Mouse (Mus musculus) hindbrain, embryonic 16.5 days (tissue): ENCODE measurements around the gene Ankrd22. TPM values are rescaled to one million over a fixed set of nuclear protein-coding genes. Genes with fewer than 3 reads are reported as not detected.

Source experiments
- ATAC-seq: fragments of 200-750 bp; cut with Nextera tagmentation; 2 replicates; pipeline ENCODE4 v1.8.0; 2017; ENCODE audit warnings: moderate TSS enrichment, moderate library complexity
- H3K27ac ChIP-seq: fragments of 300-500 bp; sonication (generic); 2 replicates; pipeline ENCODE4 v1.5.1; 2014; ENCODE audit warnings: low read depth, mild to moderate bottlenecking, control low read depth, low read length, moderate library complexity
- H3K27me3 ChIP-seq: fragments of 300-500 bp; sonication (generic); replicated peaks from 2 replicates; pipeline ENCODE4 v1.6.1; 2014; ENCODE audit warnings: low read length; ENCODE audit not compliant: control insufficient read depth, insufficient read depth
- H3K36me3 ChIP-seq: fragments of 300-500 bp; sonication (generic); 2 replicates; pipeline ENCODE4 v1.6.1; 2014; ENCODE audit warnings: mild to moderate bottlenecking, low read length, moderate library complexity, mixed read lengths; ENCODE audit not compliant: control insufficient read depth, insufficient read depth
- H3K4me1 ChIP-seq: fragments of 300-500 bp; sonication (generic); 2 replicates; pipeline ENCODE4 v1.6.1; 2014; ENCODE audit warnings: low read depth, low read length; ENCODE audit not compliant: control insufficient read depth, insufficient read depth
- H3K4me2 ChIP-seq: fragments of 300-500 bp; sonication (generic); 2 replicates; pipeline ENCODE4 v1.6.1; 2014; ENCODE audit warnings: mild to moderate bottlenecking, low read length, control low read depth, moderate library complexity
- H3K4me3 ChIP-seq: fragments of 300-500 bp; sonication (generic); 2 replicates; pipeline ENCODE4 v1.5.1; 2014; ENCODE audit warnings: mild to moderate bottlenecking, low read length, control low read depth, moderate library complexity
- H3K9ac ChIP-seq: fragments of 300-500 bp; sonication (generic); 2 replicates; pipeline ENCODE4 v1.6.1; 2014; ENCODE audit warnings: low read depth, mild to moderate bottlenecking, control low read depth, low read length, moderate library complexity
- H3K9me3 ChIP-seq: fragments of 300-500 bp; sonication (generic); 2 replicates; pipeline ENCODE4 v1.6.1; 2014; ENCODE audit warnings: mild to moderate bottlenecking, low read length, moderate library complexity; ENCODE audit not compliant: control insufficient read depth
- WGBS: fragments of 180-500 bp; shearing (Covaris S2); extraction: QIAGEN DNeasy Blood & Tissue Kit; methylation state at CpG from one replicate; pipeline ENCODE4 v1.1.7; 2014; 5-methylcytosine and 5-hydroxymethylcytosine counted together
- polyA plus RNA-seq: library from polyadenylated mRNA; unstranded; fragments of >200 nt; fragmentation: Nextera tagmentation; extraction: Ambion mirVana; gene quantifications from 2 replicates; pipeline ENCODE4 v1.2.1, GENCODE M21; 2015

Ankrd22 gene
- polyA plus RNA-seq, 1 experiment from 2014 or later: not detected

GRCm38 (mm10) chr19:34166386-34166785, 533 bp upstream of the Ankrd22 start:
- Histone ChIP-seq H3K4me2 (no peak overlapping the region), H3K36me3 (no peaks in the 10 kb centered on the region), H3K27ac (no peak overlapping the region), H3K9me3 (no peaks in the 10 kb centered on the region), H3K4me3 (no peak overlapping the region), H3K27me3 (no peaks in the 10 kb centered on the region), H3K4me1 (no peaks in the 10 kb centered on the region), H3K9ac (no peak overlapping the region)
- no peak for ATAC-seq
- WGBS: 69% methylated on average over 4 of the region's 4 CpGs

GRCm38 (mm10) chr19:34162693-34163092, 3.2 kb downstream of the Ankrd22 start:
- WGBS: 92% methylated on average over 5 of the region's 5 CpGs
- no peaks in the 10 kb centered on the region for H3K36me3 ChIP-seq
- ATAC-seq: no peak
- H3K9ac ChIP-seq: no peak overlapping the region
- H3K4me1 ChIP-seq: no peaks in the 10 kb centered on the region
- no peak overlapping the region for H3K4me3 ChIP-seq
- H3K27me3 ChIP-seq: no peaks in the 10 kb centered on the region
- no peaks in the 10 kb centered on the region for H3K9me3 ChIP-seq
- no peak overlapping the region for H3K27ac ChIP-seq
- no peak overlapping the region for H3K4me2 ChIP-seq

DNA sequence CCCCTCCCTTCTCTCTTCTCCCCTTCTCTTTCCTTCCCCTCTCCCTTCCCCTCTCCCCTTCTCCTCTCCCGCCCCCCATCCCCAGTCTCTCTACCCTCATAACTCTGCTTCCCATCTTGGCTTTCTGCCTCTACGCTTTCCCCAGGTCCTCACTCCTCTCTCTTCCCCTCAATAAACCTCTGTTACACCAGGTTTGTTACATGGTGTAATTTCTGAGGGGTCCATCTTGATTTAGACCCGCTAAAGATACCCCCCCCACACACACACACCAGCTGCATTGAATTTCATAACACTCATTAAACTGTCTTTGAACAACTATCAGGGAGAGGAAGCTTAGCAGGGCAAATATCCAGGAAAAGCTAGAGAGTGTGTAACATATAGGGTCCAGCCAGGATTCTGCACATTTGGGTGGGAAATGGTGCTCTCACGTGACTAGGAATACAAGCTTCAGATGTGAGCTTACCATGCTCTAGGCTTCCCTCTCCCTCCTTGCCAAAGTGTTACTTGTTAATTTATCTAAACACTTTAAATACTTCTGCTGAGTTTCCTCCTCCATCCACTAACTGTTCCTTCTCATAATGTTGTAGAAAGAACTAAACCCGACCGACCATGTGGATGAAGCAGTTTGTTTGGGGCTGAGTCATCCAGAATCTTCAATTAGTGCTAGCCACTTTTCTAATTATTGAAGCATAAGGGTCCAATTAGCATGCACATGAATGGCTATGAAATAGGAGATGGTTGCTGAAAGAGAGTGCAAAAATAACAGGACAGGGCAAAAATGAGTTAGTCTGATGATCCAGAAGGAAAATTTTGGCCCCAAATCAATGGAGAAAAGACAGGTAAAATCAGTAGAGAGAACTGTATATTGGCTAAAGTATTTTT, 12.3 kb downstream of the Ankrd22 start:
- Histone ChIP-seq H3K9me3 (no peaks in the 10 kb centered on the region), H3K4me1 (no peaks in the 10 kb centered on the region), H3K4me3 (no peak overlapping the region), H3K36me3 (no peaks in the 10 kb centered on the region), H3K27me3 (no peaks in the 10 kb centered on the region), H3K4me2 (no peak overlapping the region), H3K9ac (no peak overlapping the region), H3K27ac (no peak overlapping the region)
- 80% methylated on average over 6 of the region's 6 CpGs for WGBS
- no peak for ATAC-seq

DNA sequence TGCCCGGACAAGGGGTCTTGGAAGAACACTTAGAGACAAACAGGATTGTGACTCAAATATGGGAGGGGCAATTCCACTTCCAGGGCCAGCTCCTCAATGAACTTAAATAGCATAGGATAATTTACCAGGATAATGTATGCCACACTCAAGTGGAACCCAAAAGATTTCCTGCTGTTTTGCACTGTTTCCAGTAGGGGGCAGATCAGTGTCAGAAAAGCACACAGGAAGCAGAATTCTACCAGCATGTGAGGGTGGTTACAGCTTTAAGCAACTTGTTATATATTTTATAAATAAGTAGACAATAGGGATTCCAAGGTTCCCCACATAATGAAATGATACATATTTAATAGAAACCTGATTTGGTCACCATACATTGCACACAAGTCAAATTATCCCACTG, 13.9 kb downstream of the Ankrd22 start:
- Histone ChIP-seq H3K9ac (no peak overlapping the region), H3K4me1 (no peaks in the 10 kb centered on the region), H3K27me3 (no peaks in the 10 kb centered on the region), H3K27ac (no peak overlapping the region), H3K4me3 (no peak overlapping the region), H3K4me2 (no peak overlapping the region), H3K36me3 (no peaks in the 10 kb centered on the region), H3K9me3 (no peaks in the 10 kb centered on the region)
- 77% methylated on average over 1 of the region's 1 CpGs for WGBS
- no peak for ATAC-seq

- Histone ChIP-seq H3K4me2 (no peak overlapping the region), H3K4me3 (no peak overlapping the region), H3K9me3 (no peaks in the 10 kb centered on the region), H3K36me3 (no peaks in the 10 kb centered on the region), H3K27me3 (no peaks in the 10 kb centered on the region), H3K27ac (no peak overlapping the region), H3K9ac (no peak overlapping the region), H3K4me1 (no peaks in the 10 kb centered on the region)
- no peak for ATAC-seq
- WGBS: 81% methylated on average over 4 of the region's 4 CpGs
These were observed 17.4 kb downstream of the Ankrd22 start for GRCm38 (mm10) chr19:34148421-34148820.

GRCm38 (mm10) chr19:34139431-34140046, 26.3 kb downstream of the Ankrd22 start:
- Histone ChIP-seq H3K27ac (no peak overlapping the region), H3K9ac (no peak overlapping the region), H3K4me3 (no peak overlapping the region), H3K9me3 (no peaks in the 10 kb centered on the region), H3K36me3 (no peaks in the 10 kb centered on the region), H3K4me1 (no peaks in the 10 kb centered on the region), H3K4me2 (no peak overlapping the region), H3K27me3 (no peaks in the 10 kb centered on the region)
- no peak for ATAC-seq
- WGBS: 82% methylated on average over 3 of the region's 3 CpGs

DNA sequence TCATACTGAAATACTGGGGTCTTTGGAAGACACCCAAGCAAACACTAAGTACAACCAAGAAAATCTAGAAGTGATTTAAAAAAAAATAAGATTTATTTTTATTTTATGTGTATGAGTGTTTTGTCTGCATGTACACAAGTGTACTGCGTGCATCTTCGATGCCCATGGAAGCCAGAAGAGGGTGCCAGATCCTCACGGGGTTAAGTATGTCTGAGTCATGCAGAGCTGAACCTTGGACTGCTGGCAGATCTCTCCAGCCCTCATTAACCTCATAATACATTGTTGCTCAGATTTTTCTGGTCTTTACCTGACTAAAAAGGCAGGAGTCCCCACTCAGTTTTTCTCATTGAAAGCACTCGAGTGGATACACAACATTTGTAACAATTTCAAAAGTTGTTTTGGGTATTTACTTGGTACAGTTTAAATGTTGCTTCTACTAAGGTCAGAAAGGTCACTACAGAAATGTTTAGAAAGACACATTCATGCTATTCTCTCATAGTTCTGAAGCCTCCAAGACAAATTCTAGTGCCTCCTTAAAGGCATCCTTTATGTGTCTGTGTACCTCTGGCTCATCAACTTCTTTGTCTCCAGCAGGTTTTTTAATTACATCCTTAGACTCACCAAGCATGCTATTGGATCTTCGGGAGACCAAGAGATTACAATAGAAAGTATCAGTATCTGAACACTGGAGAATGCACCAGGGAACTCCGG, 27.0 kb downstream of the Ankrd22 start:
- no peak for ATAC-seq
- Histone ChIP-seq H3K4me1 (no peaks in the 10 kb centered on the region), H3K27me3 (no peaks in the 10 kb centered on the region), H3K27ac (no peak overlapping the region), H3K9ac (no peak overlapping the region), H3K9me3 (no peaks in the 10 kb centered on the region), H3K36me3 (no peaks in the 10 kb centered on the region), H3K4me3 (no peak overlapping the region), H3K4me2 (no peak overlapping the region)
- WGBS: 88% methylated on average over 6 of the region's 6 CpGs

- no peak overlapping the region for H3K4me2 ChIP-seq
- H3K27me3 ChIP-seq: no peaks in the 10 kb centered on the region
- H3K9ac ChIP-seq: no peak overlapping the region
- WGBS: 74% methylated on average over 3 of the region's 3 CpGs
- H3K9me3 ChIP-seq: no peaks in the 10 kb centered on the region
- no peak overlapping the region for H3K27ac ChIP-seq
- H3K36me3 ChIP-seq: no peaks in the 10 kb centered on the region
- no peak overlapping the region for H3K4me3 ChIP-seq
- no peak for ATAC-seq
- no peaks in the 10 kb centered on the region for H3K4me1 ChIP-seq
These were observed 45.6 kb downstream of the Ankrd22 start for GRCm38 (mm10) chr19:34120107-34120731.

DNA sequence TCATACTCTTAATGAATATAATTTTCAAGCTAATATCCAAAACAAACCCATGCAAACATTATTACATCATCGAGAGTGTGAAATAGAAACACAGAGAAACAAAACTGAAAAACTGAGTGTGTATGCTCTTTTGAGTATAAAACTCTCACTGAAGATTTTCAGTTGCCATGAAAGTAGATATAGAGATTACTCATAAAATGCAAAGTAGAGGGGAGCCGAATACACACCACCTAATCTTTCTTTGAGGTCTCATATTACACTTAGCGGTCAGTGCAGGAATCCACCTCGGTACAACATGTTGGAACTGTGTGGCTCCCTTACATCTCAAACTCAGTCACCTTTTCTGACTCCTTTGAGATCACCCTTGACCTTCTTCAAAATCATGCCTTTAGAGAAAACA, 46.2 kb downstream of the Ankrd22 start:
- 91% methylated on average over 4 of the region's 4 CpGs for WGBS
- no peaks in the 10 kb centered on the region for H3K27me3 ChIP-seq
- H3K4me1 ChIP-seq: no peaks in the 10 kb centered on the region
- no peak overlapping the region for H3K9ac ChIP-seq
- H3K27ac ChIP-seq: no peak overlapping the region
- ATAC-seq: no peak
- no peak overlapping the region for H3K4me3 ChIP-seq
- no peak overlapping the region for H3K4me2 ChIP-seq
- no peaks in the 10 kb centered on the region for H3K9me3 ChIP-seq
- H3K36me3 ChIP-seq: no peaks in the 10 kb centered on the region
